Mouse (Mus musculus): ENCODE data around the gene Tpm1.

Tpm1 gene

DNA sequence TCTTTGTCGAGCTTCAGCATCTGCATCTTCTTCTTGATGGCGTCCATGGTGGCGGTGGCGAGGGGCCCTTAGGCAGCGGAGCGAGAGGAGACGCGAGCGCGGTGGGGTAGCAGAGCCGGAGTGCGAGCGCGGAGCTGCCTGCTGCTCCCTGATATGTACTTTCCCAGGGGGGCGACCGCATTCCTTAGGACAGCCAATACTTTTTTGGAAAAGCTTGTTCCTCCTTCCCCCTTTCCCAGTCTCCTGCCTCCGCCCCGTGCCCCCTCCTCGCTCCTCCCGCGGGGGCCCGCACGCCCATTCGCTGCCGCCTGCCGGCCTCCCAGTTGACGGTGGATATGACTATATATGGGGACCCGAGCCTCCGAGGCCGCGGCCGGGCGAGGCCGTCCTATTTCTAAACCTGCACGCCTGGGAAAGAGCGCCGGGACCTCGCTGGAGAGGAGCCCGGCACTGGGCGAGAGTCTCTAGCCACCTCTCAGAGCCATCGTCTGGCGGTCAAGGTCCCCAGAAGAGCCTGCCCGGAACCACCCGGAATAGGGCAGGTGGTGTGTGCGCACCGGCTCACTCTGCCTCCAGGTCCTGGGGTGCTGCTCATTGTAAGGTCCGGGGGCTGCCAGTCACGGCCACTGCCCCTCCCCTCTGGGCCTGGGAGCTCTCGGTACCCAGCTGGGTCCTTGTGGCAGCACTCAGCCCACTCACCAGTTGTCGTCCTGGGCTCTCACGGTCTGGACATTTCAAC is at the start of gene Tpm1:
TSS of gene Tpm1 (minus strand) at position 321 of the 739 bp plus-strand sequence.
- in situ Hi-C loops (cut with MboI, MseI): no loop called here

DNA sequence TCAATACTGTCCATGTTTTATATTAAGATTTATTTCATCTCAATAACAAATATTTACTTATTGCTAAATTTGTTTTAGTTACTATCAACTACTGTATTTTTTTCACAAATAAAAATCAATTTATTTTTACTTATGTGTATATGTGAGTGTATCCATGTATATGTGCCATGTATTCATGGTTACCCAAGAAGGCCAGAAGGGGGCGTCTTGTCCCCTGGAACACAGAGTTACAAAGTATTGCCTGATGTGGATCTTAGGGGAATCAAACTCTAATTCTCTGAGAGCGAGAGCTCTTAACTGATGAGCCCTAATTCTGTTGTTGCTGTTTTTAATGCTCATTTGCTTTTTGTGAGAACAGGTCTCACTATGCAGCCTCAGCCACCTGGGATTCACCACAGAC is 45.2 kb upstream of the Tpm1 start:
- in situ Hi-C loops (cut with MboI, MseI): no loop called here

DNA sequence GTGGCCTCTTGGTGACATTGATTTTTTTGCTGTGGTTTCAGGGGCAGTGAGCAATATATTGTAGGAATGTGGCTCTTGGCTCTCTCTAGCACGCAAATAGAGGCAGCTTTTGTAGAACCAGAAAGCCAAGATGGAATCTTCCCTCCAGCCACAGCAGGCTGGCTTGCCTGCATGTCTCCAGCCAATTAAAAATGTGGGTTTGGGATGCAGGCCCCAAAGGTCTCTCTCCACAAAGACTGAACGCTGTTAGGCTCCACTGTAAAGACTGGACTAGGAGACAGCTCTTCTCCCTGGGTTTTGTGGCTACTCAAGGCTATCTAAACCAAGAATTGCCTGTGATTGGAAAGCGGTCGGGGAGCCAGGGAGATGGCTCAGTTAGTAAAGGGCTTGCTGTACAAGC is 43.0 kb upstream of the Tpm1 start:
- in situ Hi-C loops (cut with MboI, MseI): no loop called here

DNA sequence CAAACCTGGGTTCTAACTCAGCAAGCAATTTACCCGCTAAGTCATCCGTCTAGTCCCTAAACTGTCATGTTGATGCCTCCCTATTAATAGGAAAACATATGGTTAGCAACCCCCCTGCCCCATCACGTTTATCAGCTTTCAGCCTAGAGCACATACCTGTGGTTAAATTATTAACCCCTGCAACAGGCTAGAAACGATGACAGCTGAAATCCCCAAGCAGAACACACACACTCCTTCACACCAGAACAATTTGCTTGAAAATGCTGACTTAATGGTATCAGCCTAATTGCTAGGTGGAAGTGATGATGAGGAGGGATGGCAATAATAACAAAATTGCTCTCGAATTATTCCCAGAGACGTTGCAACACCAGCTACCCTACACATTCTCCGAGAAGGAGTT is 42.4 kb upstream of the Tpm1 start:
- in situ Hi-C loops (cut with MboI, MseI): no loop called here

DNA sequence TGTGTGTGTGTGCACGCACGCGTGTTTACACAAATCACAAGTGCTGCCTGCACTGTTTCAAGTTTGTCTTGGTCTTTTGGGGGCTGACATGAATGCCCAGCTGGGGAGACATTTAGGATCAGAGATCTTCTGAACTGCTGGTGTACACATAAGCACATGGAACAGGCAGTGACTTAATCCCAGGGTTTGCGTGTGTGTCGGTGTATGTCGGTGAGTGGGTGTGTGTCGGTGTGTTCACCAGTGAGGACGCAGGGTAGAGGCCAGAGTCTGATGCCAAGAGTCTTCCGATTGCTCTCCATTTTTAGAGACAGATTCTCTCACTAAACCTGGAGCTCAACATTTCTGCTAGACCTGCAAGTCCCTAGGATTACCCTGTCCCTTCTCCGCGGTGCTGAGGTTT is 41.9 kb upstream of the Tpm1 start:
- in situ Hi-C loops (cut with MboI, MseI): no loop called here

DNA sequence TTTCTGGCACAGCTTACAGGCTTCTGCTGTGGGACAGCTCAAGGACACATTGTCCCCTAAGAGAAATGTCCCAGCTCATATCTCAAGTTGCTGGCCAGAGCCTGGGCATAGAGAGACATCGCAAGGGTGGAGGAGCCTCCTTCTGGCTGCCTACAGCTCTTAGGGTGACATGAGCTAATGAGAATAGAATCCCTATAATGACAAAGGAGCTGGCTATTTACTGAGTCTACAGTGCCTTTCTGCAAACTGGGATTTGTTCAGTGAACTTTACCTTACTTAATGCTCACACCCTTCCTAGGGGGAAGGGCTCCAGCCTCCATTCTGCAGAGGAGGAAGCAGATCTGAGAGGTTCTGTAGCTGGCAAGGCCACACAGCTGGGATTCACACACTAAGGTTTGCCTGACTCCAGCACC is 41.4 kb upstream of the Tpm1 start:
- in situ Hi-C loops (cut with MboI, MseI): no loop called here

DNA sequence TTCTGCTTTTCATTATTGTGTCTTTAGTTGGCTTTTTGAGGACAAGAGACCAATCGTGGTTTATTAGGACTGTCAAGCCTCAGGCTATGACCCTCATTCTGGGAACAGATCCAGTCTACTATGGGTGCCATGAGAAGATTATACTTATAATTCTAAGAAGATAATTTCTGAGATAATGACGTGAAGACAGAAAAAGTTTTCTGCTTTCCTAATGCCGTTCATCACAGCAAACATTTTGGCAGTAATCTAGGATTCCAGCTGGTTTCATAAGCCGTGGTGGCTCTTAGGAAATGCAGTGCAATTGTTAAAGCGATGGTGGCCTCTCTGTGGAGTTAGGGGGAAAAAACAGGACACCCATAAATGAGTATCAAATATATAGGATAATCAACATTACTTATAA is 40.0 kb upstream of the Tpm1 start:
- in situ Hi-C loops (cut with MboI, MseI): no loop called here

- in situ Hi-C loops (cut with MboI, MseI): no loop called here
These were observed 34.6 kb upstream of the Tpm1 start for GRCm38 (mm10) chr9:67083801-67084200.

DNA sequence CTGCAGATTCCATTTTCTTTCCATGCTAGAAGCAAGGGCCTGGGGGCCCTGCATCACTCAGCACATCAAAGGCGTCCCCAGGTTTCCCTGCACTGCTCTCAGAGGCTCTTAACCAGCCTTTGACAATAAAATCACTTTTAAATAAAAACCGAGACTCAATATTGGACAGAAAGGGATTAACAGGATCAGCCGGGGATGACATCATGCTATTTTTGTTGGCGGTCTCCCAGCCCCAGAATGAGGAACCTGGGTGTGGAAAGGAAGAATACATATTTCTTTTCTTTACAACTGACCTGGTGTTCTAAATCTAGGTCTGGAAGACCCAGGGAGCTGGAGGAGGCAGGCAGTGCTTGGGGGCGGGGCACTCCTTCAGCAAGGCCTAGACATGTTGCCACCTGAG is 32.5 kb upstream of the Tpm1 start:
- in situ Hi-C loops (cut with MboI, MseI): no loop called here

DNA sequence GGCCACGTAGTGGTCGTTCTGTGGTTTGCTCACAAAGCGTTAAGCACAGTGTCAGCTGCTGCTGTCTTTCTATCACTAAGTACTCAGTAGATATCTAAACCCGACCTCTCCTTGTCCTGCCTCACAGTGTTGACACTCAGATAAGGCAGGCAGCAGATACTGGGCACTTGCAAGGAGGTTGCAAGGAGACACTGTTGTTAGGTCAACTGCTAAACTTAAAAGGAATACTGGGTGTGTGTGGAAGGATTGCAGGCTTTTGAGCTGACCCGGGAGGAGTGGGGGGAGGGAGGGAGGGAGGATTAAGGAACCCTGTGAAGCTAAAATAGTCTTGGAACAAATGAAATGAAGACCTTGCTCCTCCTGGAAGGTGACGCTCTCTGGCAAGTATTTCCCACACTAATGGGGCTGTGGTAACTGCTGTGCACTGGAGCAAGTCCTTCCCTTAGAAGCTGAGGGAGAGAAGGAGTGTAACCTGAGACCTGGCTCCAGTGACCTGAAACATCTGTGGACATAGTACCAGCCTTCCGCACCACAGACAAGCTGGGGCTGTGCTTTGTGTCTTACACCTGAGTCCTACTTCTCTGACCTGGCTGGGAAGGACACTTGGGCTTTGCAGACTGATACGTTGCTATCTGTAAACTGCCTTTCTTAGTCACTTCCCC is 28.6 kb upstream of the Tpm1 start:
- in situ Hi-C loops (cut with MboI, MseI): no loop called here

DNA sequence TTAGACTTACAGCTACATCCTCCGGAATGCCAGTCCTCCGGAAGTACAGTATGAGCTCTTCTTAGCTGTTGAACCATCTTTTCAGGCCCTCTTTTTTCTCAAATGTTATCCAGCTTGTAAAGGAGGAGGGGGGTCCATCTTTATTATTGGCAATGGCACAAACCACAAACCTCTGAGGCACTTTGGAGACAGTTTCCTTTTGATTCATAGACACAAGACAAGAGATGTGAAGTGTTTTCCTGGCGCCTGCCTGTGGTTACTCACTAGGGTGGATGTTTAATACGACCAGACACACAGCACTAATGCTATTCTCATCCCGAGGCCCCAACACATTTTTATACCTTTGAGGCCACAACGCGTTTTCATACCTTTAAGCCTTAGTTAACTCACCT is 28.1 kb upstream of the Tpm1 start:
- in situ Hi-C loops (cut with MboI, MseI): no loop called here

GRCm38 (mm10) chr9:67072182-67072581 is 23.0 kb upstream of the Tpm1 start:
- in situ Hi-C loops (cut with MboI, MseI): no loop called here

GRCm38 (mm10) chr9:67071596-67071995 is 22.4 kb upstream of the Tpm1 start:
- in situ Hi-C loops (cut with MboI, MseI): no loop called here

DNA sequence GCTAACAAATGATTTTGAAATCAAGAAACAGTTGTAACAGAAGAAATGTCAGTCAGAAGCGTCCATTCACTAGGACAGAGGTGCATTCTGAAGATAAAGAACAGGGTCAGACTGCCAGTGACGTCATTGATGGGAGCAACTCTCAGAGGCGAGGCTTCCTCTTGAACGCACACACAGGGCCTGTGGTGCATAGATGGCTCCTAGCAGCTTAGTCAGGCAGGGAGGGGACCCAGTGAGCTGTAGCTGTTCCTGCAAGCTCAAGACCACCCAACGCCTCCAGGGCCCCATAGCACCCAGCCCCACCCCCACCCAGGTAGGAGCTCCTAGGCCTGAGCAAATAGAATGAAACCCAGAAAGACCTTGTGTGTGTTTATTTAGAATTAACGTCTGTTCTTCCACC is 21.9 kb upstream of the Tpm1 start:
- in situ Hi-C loops (cut with MboI, MseI): no loop called here

GRCm38 (mm10) chr9:67066616-67067015 is 17.4 kb upstream of the Tpm1 start:
- in situ Hi-C loops (cut with MboI, MseI): no loop called here

- in situ Hi-C loops (cut with MboI, MseI): no loop called here
These were observed 10.5 kb upstream of the Tpm1 start for GRCm38 (mm10) chr9:67059714-67060113.

DNA sequence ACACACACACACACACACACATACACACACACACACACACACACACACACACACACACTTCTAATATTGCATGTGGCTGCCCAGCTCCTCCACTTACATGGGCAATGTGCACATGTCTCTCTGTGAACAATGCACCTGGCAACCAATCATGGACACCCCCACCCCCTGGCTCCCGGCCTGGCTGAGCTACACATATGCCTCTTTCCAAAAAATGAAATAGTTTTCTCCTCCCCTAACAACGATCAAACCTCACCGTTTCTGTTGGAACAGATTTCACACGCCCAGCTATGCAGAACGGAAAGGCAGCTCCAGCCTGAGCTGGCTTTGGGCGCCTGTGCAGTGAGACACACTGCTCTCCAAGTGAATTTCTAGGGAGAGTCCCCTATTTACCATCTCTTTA is 9.2 kb upstream of the Tpm1 start:
- in situ Hi-C loops (cut with MboI, MseI): no loop called here

- in situ Hi-C loops (cut with MboI, MseI): no loop called here
These were observed 1.6 kb upstream of the Tpm1 start for GRCm38 (mm10) chr9:67050736-67051337.

DNA sequence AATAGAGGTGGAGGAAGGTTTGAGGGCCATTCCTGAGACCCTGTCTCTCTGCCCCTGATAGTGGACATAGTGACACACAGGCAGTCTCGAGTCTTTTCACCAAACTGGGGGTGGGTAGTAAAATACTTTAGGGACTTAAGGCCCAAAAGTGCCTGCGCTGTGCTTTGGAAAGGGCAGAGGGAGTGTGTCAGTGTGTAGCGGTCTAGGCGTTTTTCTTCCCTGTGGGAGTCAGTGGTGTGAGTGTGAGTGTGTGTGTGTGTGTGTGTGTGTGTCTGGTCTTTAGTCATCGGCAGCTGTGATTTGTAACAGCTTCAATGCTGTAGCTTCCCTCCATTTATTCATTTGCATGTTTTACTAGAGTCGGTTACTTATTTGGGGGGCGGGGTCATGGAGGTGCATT is 630 bp upstream of the Tpm1 start:
- in situ Hi-C loops (cut with MboI, MseI): no loop called here

DNA sequence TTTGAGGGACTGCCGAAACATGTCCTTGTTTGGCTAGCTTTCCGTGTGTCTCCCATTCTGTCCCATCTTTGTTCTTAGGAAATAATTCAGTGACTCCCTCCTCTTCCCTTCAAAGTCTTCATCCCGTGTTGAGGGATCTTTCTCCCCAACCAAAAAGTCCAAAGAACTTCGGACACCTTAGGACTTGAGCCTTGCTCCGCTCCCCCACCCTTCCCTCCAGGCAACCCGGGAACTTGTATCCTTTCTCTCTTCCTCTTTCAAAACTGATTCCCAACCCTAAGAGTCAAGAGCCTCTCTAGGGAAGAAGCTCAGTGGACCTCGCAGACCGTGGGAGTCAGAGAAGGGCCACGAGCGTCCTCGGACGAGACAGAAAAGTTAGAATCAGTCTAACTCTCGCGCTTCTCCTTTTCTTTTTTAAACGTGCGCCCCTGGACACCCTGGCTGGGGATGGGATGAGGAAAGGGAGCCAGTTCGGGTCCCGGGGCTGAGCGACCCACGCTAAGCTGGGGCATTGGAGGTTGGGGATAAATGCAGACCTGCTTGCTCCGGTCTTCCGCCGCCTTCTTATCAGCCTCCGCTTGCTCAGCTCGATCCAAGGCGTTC is 622 bp downstream of the Tpm1 start:
- in situ Hi-C loops (cut with MboI, MseI): no loop called here

- in situ Hi-C loops (cut with MboI, MseI): no loop called here
These were observed 1.4 kb downstream of the Tpm1 start for GRCm38 (mm10) chr9:67047606-67048482.
